Mouse (Mus musculus) ovary, adult 18-20 months (tissue): ENCODE measurements around the gene Ndel1.

ENCODE experiments used
- DNase-seq: peaks from one replicate; pipeline ENCODE4 v3.0.0; 2022; ENCODE audit warnings: low spot score, mixed read lengths

Gene Ndel1

DNA sequence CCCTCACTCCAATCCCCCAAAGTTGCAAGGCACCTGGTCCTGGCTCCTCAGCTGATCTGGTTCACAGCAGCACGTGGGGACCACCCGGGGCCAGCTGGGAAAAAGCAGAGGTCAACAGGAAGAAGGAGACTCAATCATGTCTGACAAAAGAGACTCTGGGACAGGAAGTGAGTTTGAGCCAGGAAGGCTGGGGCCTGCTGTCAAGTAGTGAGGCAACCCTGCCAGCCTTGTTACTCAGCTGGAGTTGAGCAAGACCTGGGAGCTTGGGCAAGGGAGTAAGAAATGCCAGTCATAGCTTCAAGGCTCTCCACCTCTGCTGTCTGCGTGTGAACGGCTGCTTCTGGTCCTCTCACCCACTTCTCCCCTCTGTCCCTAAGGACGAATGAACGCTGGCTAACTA lies at the start of gene Ndel1:
Gene Ndel1, minus strand, starts transcription at position 111 of the 400 bp plus-strand sequence.
- peak; percentile 24 for DNase-seq

DNA sequence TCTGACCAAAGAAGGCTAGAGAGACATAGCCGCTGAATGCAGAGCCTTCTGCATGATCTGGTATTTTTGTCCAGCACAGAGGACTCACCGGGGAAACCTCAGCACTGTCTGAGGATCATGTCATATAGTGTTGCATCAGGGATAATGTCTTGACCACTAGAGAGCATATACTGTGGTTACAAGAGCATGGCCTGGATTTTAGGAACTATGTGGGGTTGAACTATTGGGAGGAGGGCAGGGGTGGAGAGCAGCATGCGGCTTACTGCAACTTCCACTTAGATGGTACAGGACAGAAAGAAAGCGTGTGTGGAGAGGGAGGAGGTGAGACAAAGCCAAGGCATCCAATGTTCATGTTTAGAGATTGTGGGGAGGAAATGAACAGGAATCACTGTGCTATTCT lies 42.9 kb upstream of the Ndel1 start:
- no peak for DNase-seq

DNA sequence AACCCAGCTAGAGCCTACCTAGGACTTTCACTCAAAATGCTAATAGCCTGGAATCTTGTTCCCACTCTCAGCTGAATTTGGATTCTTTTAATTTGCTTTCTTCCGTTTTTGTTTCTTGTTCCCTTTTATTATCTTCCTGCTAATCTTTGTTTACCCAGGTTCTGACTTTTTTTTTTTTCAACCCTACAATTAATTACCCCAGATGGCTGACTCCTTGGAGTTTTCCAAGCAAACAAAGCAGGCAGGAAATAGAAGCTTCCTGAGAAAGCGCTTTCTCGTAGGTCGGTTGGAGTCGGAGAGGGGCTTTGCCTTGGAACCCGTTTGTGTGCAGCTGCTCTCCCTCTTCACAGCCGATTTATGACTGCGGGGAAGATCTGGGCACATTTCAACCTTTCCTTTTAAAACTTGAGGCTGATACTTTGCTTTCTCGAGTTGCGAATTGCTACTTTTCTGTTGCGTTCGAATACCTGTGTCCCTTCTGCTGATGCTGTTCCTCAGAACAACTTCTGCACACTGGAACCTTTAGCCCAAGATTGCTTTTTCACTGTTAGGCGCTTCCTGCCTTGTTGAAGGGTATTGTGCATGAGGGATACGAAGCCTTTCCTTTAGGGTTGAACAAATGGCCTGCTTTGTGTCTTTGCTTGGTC lies 40.0 kb upstream of the Ndel1 start:
- DNase-seq, result no peak

DNA sequence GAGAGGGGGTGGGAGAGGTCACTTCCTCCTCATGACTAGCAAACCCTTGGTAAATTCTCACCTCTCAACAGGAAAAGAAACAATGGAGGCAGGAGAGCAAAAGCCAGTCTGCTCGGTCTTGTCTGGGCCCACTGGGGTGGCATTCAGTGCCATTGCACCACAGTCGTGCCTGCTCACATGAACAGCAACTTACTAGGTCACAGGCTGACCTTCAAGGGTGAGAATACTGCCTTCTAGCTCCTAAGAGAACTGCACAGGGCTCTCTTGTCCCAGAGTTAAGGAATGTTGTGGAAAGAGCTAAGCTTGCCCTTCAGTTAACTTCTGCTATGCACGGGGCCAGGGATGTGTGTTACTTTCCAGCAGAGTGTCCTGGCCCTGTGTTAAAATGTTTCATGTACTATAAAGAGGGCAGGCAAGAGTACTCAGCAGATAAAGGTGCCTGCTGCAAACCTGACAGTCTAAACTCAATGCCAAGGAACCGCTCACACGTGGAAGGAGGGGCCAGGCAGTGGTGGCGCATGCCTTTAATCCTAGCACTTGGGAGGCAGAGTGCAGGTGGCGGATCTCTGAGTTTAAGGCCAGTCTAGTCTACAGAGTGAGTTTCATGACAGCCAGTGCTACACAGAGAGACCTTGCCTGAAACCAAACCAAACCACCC lies 37.3 kb upstream of the Ndel1 start:
- no peak for DNase-seq

DNA sequence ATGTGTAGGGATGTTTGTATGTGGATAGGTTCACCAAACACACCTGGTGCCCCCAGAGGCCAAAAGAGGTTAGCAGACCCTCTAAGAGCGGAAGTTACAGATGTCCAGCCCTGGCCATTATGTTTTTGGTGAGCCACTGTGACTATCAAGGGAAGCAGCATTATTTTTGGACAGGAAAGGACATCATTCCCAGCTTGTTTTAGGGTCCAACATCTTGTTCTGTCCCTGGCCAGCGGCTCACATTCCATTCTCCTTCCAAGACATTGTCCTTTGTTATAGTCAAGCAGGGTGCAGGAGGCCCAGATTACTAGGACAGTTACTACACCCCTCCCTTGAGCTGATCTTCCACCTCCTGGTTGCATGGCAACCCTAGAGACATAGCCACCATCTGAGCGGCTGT lies 35.6 kb upstream of the Ndel1 start:
- DNase-seq, result no peak

DNA sequence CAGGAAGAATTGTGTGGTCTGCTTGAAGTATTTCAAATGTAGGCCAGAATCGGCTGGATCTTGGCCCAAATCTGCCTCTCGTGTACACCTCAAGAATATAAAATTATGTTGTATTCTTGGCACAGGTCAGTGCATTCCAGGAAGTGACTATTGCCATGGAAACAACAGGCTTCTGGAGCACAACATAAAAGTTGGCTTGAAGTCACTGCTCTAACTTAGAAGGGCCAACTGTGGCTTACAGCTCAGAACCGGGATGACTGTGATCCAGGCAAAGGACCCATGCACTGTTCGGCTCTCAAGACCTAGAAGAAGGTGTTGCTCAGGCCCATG lies 34.8 kb upstream of the Ndel1 start:
- no peak for DNase-seq

DNA sequence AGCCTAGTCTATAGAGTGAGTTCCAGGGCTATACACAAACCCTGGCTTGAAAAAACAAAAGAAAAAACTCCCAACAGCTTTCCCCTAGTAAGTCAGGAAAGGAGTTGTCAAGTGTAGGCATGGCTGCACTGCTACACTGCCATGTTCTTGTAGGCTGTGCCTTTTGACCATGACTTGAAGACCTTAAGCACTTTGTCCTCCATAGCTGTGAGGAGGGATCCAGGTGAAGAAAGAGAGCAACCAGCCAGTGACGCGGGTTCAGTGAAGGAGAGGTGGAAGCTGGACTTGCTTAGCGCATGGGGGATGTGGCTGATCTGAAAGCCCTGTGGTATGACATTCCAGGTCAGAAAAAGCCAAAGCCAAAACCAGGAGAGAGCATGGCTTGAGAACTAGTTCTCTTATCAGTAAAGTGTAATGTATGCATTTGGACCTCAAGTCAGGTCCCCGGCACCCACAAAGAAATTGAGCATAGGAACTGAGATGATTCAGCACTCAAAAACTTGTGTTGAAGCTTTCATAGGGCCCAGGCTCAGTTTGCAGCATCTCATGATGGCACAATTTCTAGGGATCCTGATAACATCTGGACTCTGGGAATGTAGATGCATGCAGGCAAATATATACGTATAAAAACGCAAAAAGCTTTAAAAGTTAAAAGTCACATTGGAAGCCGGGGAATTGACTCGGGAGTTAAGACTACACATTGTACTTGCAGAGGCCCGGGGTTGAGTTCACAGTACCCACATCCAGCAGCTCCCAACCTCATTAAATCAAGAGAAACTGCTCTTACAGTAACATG lies 34.2 kb upstream of the Ndel1 start:
- DNase-seq, result no peak

DNA sequence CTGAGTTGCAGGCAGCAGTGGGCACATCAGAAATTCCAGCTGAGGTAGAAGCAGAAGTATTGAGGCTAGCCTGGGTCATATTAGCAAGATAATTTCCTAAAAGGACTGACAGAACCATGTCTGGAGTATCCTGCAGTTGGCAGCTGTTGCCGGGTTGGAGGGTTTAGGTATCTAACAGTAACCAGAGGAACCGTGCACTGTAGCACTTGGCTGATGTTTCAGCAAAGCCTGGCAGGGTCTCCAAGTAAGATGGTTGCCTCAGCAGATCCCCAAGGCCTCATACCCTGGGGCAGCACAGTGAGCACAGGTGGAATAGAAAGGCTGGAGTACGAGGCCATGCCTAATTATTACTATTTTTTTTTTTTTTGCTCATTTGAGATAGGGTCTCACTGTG lies 33.5 kb upstream of the Ndel1 start:
- no peak for DNase-seq

DNA sequence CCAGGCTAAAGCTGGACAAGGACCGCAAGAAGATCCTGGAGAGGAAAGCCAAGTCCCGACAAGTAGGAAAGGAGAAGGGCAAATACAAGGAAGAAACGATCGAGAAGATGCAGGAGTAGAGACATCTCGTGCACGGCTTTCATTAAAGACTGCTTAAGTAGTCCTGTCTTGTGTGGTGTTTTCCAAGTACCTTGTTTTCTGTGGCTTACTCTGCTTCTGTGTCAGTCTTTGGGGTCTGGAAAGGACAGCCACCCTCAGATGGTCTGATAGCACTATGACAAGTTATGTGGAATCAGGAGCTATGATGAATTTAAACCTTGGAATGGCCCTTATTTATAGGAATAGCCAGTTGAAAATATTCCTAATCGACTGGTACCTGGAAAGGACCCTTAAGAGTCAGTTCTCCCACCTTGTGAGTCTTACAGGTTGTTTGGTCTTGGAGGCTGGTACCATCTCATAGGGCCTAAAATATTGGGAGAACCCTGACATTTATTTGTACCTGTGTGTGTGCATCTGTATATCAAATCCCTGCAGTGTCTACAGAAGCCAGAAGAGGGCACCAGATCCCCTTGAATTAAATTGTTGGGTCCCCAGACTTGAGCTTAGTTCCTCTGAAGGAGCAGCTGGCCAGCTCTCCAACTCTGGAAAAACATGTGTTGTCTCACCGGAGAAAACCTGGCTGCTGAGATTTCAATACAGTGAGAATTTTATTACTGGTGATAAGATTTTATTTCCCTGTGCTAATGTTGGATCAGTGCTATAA lies 32.9 kb upstream of the Ndel1 start:
- DNase-seq, result peak; percentile 26

DNA sequence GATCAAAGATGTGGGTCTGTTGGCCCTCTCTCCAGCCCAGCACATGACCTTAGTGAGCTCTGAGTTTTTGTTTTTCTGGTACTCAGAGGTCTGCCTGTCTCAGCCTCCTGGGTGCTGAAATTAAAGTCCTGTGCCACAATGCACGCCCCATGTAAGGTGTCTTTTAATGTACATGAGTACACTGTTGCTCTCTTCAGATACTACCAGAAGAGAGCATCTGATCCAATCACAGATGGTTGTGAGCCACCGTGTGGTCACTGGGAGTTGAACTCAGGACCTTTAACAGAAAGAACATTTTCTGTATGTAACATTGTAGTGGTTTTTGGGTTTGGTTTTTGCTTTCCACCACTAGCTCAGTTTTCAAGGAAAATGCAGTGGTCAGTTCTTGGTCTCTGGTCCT lies 32.1 kb upstream of the Ndel1 start:
- DNase-seq, result no peak

DNA sequence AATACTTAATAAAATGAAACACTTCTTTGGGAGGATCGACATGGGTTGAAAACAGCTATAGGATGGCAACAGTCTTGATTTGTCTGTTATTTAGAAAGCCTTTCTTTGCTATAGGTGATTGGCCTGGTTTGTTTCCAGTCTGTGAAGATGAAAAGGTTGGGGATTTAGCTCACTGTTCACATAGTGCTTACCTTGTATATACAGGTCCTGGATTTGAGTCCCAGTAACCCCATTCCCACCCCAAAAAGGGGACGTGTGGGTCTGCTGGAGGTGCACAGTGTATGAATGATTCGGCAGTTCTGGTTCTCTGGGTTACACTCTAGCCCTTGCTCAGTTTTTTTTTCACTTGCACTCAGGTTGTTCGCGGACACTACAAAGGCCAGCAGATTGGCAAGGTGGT lies 31.2 kb upstream of the Ndel1 start:
- no peak for DNase-seq

DNA sequence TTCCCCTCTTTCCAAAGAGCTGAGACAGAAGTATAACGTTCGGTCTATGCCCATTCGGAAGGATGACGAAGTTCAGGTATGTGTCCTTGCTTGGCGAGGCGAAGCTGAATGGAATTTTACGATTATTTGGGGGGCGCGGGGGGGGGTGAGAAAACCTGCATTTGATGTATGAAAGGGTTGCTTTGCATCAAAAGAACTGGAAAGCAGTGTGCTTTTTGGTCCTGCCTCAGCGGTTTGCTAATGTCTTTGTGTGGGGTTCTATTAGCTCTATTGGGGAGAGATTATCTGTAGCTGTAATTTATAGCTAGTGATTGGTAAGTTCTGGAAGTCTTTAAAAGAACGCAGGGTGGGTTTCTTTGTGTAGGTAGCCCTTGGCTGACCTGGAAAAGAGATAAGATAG lies 30.7 kb upstream of the Ndel1 start:
- DNase-seq, result no peak

DNA sequence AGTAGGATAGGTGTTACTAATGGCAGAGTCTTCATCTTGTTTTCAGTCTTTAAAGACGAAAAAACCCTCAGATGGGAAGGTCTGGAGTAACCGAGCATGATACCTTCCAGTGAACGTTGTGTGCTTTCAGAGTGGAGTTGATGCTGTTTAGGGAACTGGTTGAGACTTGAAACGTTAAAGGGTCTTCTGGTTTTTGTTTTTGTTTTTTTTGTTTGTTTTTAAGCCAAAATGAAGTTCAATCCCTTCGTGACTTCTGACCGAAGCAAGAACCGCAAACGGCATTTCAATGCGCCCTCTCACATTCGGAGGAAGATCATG lies 30.3 kb upstream of the Ndel1 start:
- DNase-seq, result no peak

DNA sequence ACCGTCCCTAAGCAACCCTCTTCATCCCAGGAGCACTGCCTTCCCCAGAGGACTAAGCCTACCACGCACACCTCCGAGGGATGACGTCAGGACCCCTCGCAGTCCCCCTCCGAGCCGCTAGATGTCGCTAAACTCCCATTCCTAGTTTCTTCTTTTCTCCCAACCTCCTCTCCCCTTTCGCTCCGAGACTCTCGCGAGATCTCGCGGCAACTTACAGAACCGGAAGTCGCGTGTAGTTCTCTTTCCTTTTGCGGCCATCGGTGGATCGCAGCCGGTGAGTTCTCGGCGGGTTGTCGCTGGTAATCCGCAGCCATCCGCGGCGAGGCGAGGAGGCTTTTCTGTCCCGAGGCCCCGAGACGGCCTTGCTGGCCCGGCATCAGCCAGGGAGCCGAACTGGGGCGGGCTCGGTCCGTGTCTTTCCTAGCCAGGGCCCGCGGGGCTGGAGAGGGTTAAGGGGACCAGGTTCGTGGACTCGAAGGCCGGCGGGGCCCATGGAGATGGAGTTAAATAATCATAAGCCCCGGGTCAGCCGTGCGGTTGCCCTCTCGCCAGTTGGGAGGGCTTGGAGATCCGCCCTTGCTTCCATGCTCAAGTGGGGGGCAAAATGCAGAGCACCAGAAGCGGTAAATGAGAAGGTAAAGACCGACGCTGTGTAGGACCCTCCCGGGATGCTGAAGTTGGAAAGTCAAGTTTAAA lies 29.8 kb upstream of the Ndel1 start, which contains the start of gene Rpl26:
Gene Rpl26, plus strand, starts transcription at position 233 of the 696 bp plus-strand sequence.
- DNase-seq, result peak; percentile 95

DNA sequence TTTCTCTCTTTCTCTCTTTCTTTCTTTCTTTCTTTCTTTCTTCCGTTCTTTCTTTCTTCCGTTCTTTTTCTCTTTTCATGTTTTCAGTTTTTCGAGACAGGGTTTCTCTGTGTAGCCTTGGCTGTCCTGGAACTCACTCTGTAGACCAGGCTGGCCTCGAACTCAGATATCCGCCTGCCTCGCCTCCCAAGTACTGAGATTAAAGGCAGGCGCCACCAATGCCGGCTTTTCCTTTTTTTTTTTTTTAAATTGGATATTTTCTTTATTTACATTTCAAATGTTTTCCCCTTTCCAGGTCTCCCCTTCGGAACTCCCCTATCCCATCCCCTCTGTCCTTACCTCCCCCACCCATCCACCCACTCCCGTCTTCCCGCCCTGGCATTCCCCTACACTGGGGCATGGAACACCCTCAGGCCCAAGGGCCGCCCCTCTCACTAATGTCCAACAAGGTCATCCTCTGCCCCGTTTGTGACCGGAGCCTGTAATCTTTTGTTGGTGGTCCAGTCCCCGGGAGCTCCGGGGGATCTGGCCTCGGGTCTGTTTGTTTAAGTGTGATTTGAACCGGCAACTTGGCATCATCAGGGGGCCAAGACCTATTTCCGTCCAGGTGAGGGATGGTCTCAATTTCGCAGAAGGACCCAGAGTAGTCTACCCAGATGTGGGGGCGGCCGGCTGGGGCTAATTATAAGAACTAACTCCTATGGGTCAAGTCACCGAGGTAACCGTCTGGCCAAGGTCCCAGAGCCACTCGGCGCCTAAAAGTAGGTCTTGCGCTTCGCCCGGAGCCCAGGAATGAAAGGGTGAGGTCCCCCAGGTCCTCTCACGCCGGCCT lies 29.1 kb upstream of the Ndel1 start:
- DNase-seq, result no peak

DNA sequence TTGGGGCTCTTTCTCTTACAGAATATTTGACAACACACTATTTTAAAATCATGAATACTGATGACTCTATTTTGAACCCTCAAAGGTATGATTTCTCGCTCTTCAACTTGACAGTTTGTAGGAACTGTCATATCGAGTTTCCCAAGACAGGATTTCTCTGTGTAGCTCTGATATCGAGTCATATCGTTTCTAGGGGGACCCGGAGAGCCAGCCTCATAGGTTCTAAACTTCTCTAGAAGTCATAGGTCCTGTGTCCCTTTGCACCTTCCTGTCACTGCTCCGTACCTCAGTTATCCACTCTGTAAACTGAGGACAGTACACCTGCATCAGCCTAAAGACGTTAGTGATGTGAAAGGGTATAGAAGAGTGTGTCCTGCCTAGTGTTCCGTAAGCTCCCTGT lies 28.2 kb upstream of the Ndel1 start:
- no peak for DNase-seq

DNA sequence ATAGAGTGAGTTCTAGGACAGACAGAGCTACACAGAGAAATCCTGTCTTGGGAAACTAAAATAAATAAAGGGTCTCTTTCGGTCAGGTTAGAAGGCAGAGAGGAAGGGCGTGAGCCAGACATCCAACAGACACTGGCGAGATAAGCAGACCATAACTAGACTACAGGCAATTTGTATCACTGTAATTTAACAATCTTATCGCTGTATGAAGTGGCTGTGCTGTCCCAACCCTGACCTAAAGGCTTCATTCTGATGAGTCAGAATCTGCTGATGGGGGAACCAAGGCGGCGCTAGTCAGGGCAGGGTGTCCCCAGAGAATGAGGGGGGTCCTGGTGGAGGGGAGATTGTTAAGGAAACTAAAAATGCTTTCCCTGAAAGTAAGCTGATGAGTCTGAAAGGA lies 27.1 kb upstream of the Ndel1 start:
- no peak for DNase-seq

DNA sequence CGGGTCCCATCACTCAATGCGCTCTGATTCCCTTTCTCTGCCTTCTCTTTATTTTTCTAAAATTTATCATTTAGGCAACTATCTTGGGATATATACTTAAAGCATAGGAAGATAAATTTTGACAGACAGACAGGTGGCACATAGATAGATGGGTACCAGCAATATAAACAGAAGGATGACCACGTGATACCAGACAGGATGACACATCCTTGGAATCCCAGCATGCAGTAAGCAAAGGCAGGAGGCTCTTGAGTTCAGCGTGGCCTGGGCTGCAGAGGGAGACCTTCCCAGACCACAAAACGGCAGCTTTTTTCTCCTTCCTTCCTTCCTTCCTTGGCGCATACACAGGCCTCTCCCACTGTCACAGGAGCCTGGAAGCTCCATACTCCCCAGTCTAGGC lies 26.2 kb upstream of the Ndel1 start:
- DNase-seq, result no peak

DNA sequence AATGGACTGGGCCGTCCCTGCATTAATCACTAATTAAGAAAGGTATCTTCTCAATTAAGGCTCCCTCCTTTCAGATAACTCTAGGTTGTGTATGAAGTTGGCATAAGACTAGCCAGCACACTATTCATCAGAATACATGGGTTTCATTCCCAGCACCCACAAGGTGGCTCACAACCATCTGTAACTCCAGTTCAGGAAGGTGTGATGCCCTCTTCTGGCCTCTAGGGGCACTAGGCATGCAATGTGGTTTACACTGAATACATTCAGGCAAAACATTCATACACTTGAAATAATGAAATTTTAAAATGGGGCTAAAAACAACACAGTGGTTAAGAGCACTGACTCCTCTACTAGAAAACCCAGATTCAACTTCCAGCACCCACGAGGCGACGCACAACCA lies 25.5 kb upstream of the Ndel1 start:
- no peak for DNase-seq

DNA sequence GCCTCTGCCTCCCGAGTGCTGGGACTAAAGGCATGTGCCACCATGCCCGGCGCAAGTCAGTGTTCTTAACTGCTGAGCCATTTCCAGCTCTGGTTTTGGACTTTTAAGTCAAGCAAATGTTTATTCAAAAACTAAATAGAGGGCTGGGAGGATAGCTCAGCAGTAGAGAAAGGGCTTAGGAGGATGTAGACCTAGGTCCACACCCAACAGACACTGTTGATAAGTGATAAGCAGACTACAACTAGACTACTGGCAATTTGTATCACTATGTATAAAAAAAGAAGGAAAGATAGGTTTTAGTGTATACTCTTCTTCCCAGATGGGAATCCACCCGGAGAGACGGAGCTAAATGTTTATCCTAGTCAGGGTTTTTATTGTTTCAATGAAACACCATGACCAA lies 24.6 kb upstream of the Ndel1 start:
- DNase-seq, result no peak

DNA sequence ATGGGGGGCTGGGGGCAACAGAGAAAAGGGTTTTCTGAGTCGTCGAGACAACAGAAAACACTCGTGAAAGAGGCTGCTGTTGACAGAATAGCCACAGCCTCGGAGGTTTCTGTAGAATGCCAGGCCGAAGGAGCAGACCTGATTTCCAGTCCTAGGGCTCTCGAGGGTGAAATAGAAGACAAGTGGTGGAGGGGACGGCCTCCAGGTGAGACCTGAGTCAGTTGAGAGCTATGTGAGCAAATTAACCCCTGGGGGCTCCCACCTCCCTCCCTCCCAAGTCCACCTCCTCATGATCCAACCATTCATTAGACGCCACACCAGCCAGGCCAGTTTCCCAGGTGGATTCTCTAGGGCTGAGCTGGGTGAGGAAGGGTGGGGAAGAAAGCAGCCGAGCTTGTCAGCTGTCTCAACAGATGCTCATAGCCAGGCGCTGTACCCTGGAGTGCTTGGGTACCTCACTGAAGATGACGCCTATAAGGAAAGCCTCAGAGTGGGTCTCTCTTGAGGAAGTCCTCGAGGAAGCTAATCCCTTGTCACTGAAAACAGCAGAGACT lies 22.3 kb upstream of the Ndel1 start:
- no peak for DNase-seq
